Mouse (Mus musculus) heart, embryonic 14.5 days (tissue): ENCODE measurements around the gene Homer3. TPM values are rescaled to one million over a fixed set of nuclear protein-coding genes. Genes with fewer than 3 reads are reported as not detected.

ENCODE experiments used
- ATAC-seq: fragments of 200-750 bp; cut with Nextera tagmentation; 2 replicates; pipeline ENCODE4 v1.8.0; 2017; ENCODE audit warnings: low read depth, moderate TSS enrichment; ENCODE audit not compliant: insufficient number of reproducible peaks, insufficient read depth, low FRiP score
- H3K27ac ChIP-seq, 2 experiments: fragments of 200-500 bp in 1 of 2; fragments of 300-500 bp in 1 of 2; sonication (generic) in 1 of 2; replicated peaks in 1 of 2; 2 replicates each; pipeline ENCODE4 v1.5.1; 2012 to 2014; ENCODE audit warnings: low read depth in 2 of 2, low read length in 2 of 2, control low read depth in 1 of 2, mild to moderate bottlenecking in 1 of 2, mixed read lengths in 1 of 2; ENCODE audit not compliant: control insufficient read depth in 1 of 2, insufficient read depth in 1 of 2
- H3K27me3 ChIP-seq: fragments of 300-500 bp; sonication (generic); 2 replicates; pipeline ENCODE4 v1.6.1; 2014; ENCODE audit warnings: mild to moderate bottlenecking, low read length, control low read depth; ENCODE audit not compliant: control insufficient read depth, insufficient read depth
- H3K36me3 ChIP-seq: fragments of 300-500 bp; sonication (generic); 2 replicates; pipeline ENCODE4 v1.6.1; 2014; ENCODE audit warnings: mild to moderate bottlenecking, control low read depth, low read length, mixed read lengths; ENCODE audit not compliant: control insufficient read depth, insufficient read depth
- H3K4me1 ChIP-seq, 2 experiments: fragments of 200-500 bp in 1 of 2; fragments of 300-500 bp in 1 of 2; sonication (generic) in 1 of 2; 2 replicates each; pipeline ENCODE4 v1.6.1; 2012 to 2014; ENCODE audit warnings: low read length in 2 of 2, control low read depth in 1 of 2, mixed read lengths in 1 of 2; ENCODE audit not compliant: control insufficient read depth in 2 of 2, insufficient read depth in 2 of 2
- H3K4me2 ChIP-seq: fragments of 300-500 bp; sonication (generic); 2 replicates; pipeline ENCODE4 v1.6.1; 2014; ENCODE audit warnings: mild to moderate bottlenecking, low read length
- H3K4me3 ChIP-seq, 2 experiments: fragments of 200-500 bp in 1 of 2; fragments of 300-500 bp in 1 of 2; sonication (generic) in 1 of 2; 2 replicates each; pipeline ENCODE4 v1.5.1; 2012 to 2014; ENCODE audit warnings: low read length in 2 of 2, mild to moderate bottlenecking in 2 of 2, control low read depth in 1 of 2, low read depth in 1 of 2, moderate library complexity in 1 of 2; ENCODE audit not compliant: control insufficient read depth in 1 of 2, insufficient read depth in 1 of 2
- H3K9ac ChIP-seq: fragments of 300-500 bp; sonication (generic); 2 replicates; pipeline ENCODE4 v1.6.1; 2014; ENCODE audit warnings: mild to moderate bottlenecking, low read length
- H3K9me3 ChIP-seq: fragments of 300-500 bp; sonication (generic); 2 replicates; pipeline ENCODE4 v1.6.1; 2016; ENCODE audit warnings: low read length, control low read depth; ENCODE audit not compliant: control insufficient read depth
- WGBS: fragments of 180-500 bp; shearing (Covaris S2); extraction: QIAGEN DNeasy Blood & Tissue Kit; methylation state at CpG from one replicate; pipeline ENCODE4 v1.1.7; 2014; 5-methylcytosine and 5-hydroxymethylcytosine counted together
- polyA plus RNA-seq: library from polyadenylated mRNA; unstranded; fragments of >200 nt; fragmentation: Nextera tagmentation; extraction: Ambion mirVana; gene quantifications from 2 replicates; pipeline ENCODE4 v1.2.1, GENCODE M21; 2014

Gene Homer3
- polyA plus RNA-seq, 1 experiment from 2014 or later: 25.0 TPM

GRCm38 (mm10) chr8:70247841-70248240, 34.8 kb upstream of the Homer3 start:
- 96% methylated on average over 3 of the region's 3 CpGs for WGBS
- no peaks in the 10 kb centered on the region for H3K27me3 ChIP-seq
- peaks cover 96% of the 10 kb centered on the region for H3K36me3 ChIP-seq
- H3K9ac ChIP-seq: no peak overlapping the region
- H3K9me3 ChIP-seq: no peaks in the 10 kb centered on the region
- ATAC-seq: no peak
- H3K27ac ChIP-seq: no peak overlapping the region
- no peaks in the 10 kb centered on the region for H3K4me1 ChIP-seq
- H3K4me2 ChIP-seq: no peak overlapping the region
- no peak overlapping the region for H3K4me3 ChIP-seq

- no peaks in the 10 kb centered on the region for H3K9me3 ChIP-seq
- peaks cover 3 to 9% of the 10 kb centered on the region in 2 experiments for H3K4me1 ChIP-seq
- no peak overlapping the region for H3K9ac ChIP-seq
- 67% methylated on average over 1 of the region's 1 CpGs for WGBS
- H3K36me3 ChIP-seq: peaks cover 100% of the 10 kb centered on the region
- H3K4me2 ChIP-seq: no peak overlapping the region
- no peak for ATAC-seq
- H3K27me3 ChIP-seq: no peaks in the 10 kb centered on the region
- H3K27ac ChIP-seq: no peak overlapping the region
- no peak overlapping the region for H3K4me3 ChIP-seq
These were observed 28.0 kb upstream of the Homer3 start for GRCm38 (mm10) chr8:70254628-70255027.

- no peaks in the 10 kb centered on the region for H3K9me3 ChIP-seq
- H3K4me2 ChIP-seq: no peak overlapping the region
- WGBS: 81% methylated on average over 3 of the region's 3 CpGs
- peaks cover 3 to 9% of the 10 kb centered on the region in 2 experiments for H3K4me1 ChIP-seq
- H3K4me3 ChIP-seq: no peak overlapping the region
- H3K27ac ChIP-seq: no peak overlapping the region
- H3K27me3 ChIP-seq: no peaks in the 10 kb centered on the region
- no peak for ATAC-seq
- no peak overlapping the region for H3K9ac ChIP-seq
- peaks cover 100% of the 10 kb centered on the region for H3K36me3 ChIP-seq
These were observed 25.2 kb upstream of the Homer3 start for GRCm38 (mm10) chr8:70257456-70257855.

- H3K4me3 ChIP-seq: no peak overlapping the region
- no peak overlapping the region for H3K4me2 ChIP-seq
- no peaks in the 10 kb centered on the region for H3K27me3 ChIP-seq
- H3K36me3 ChIP-seq: peaks cover 100% of the 10 kb centered on the region
- peaks cover 3 to 9% of the 10 kb centered on the region in 2 experiments for H3K4me1 ChIP-seq
- 73% methylated on average over 5 of the region's 5 CpGs for WGBS
- no peaks in the 10 kb centered on the region for H3K9me3 ChIP-seq
- no peak overlapping the region for H3K9ac ChIP-seq
- peak overlapping the region; percentile 39 to 67 for H3K27ac ChIP-seq
- peak; percentile 69 for ATAC-seq
These were observed 24.0 kb upstream of the Homer3 start for GRCm38 (mm10) chr8:70258600-70258999.

- H3K4me1 ChIP-seq: peaks cover 3 to 9% of the 10 kb centered on the region in 2 experiments
- H3K9me3 ChIP-seq: no peaks in the 10 kb centered on the region
- H3K4me3 ChIP-seq: no peak overlapping the region
- H3K4me2 ChIP-seq: no peak overlapping the region
- no peak overlapping the region for H3K9ac ChIP-seq
- peak overlapping the region; percentile 2 to 67; a peak in 3 of 4 replicates for H3K27ac ChIP-seq
- peaks cover 100% of the 10 kb centered on the region for H3K36me3 ChIP-seq
- WGBS: 10% methylated on average over 2 of the region's 2 CpGs
- ATAC-seq: no peak
- H3K27me3 ChIP-seq: no peaks in the 10 kb centered on the region
These were observed 23.6 kb upstream of the Homer3 start for GRCm38 (mm10) chr8:70259043-70259442.

- Histone ChIP-seq H3K27me3 (no peaks in the 10 kb centered on the region), H3K27ac (no peak overlapping the region), H3K4me1 (peaks cover 4 to 7% of the 10 kb centered on the region in 2 experiments; a peak in 2 of 4 replicates), H3K4me2 (no peak overlapping the region), H3K36me3 (peaks cover 27% of the 10 kb centered on the region), H3K9ac (no peak overlapping the region), H3K4me3 (no peak overlapping the region), H3K9me3 (no peaks in the 10 kb centered on the region)
- ATAC-seq: no peak
- WGBS: 74% methylated on average over 3 of the region's 3 CpGs
These were observed 15.0 kb upstream of the Homer3 start for GRCm38 (mm10) chr8:70267674-70268073.

GRCm38 (mm10) chr8:70268311-70268710, 14.3 kb upstream of the Homer3 start:
- Histone ChIP-seq H3K9me3 (no peaks in the 10 kb centered on the region), H3K36me3 (peaks cover 21% of the 10 kb centered on the region), H3K4me1 (peaks cover 4 to 7% of the 10 kb centered on the region in 2 experiments; a peak in 2 of 4 replicates), H3K4me3 (no peak overlapping the region), H3K4me2 (no peak overlapping the region), H3K27ac (no peak overlapping the region), H3K27me3 (no peaks in the 10 kb centered on the region), H3K9ac (no peak overlapping the region)
- ATAC-seq: no peak
- 60% methylated on average over 5 of the region's 5 CpGs for WGBS
